Mouse (Mus musculus): ENCODE measurements around the gene Auts2.

Gene Auts2

GRCm38 (mm10) chr5:131869711-131870499 lies 673.2 kb downstream of the Auts2 start:
- DNase-seq: no peak

- no peak for DNase-seq
Observed at GRCm38 (mm10) chr5:131865200-131865599, 677.9 kb downstream of the Auts2 start.

- no peak for DNase-seq
Observed at GRCm38 (mm10) chr5:131857976-131858375, 685.2 kb downstream of the Auts2 start.

- DNase-seq: no peak
Observed at GRCm38 (mm10) chr5:131855358-131855757, 687.8 kb downstream of the Auts2 start.

GRCm38 (mm10) chr5:131851597-131852453 lies 691.3 kb downstream of the Auts2 start:
- DNase-seq: no peak

- no peak for DNase-seq
Observed at GRCm38 (mm10) chr5:131850632-131851335, 692.4 kb downstream of the Auts2 start.

GRCm38 (mm10) chr5:131849644-131850043 lies 693.5 kb downstream of the Auts2 start:
- no peak for DNase-seq

- DNase-seq: no peak
Observed at GRCm38 (mm10) chr5:131844519-131844800, 698.7 kb downstream of the Auts2 start.

GRCm38 (mm10) chr5:131843766-131844518 lies 699.2 kb downstream of the Auts2 start:
- peak; percentile 18 for DNase-seq

- no peak for DNase-seq
Observed at GRCm38 (mm10) chr5:131839657-131840315, 703.4 kb downstream of the Auts2 start.

GRCm38 (mm10) chr5:131839023-131839422 lies 704.1 kb downstream of the Auts2 start:
- no peak for DNase-seq

GRCm38 (mm10) chr5:131838064-131838463 lies 705.1 kb downstream of the Auts2 start:
- no peak for DNase-seq

GRCm38 (mm10) chr5:131836014-131836735 lies 707.0 kb downstream of the Auts2 start:
- no peak for DNase-seq

- DNase-seq: no peak
Observed at GRCm38 (mm10) chr5:131832891-131833876, 710.0 kb downstream of the Auts2 start.

- no peak for DNase-seq
Observed at GRCm38 (mm10) chr5:131830111-131830510, 713.0 kb downstream of the Auts2 start.

GRCm38 (mm10) chr5:131829248-131829647 lies 713.9 kb downstream of the Auts2 start:
- DNase-seq: no peak

- no peak for DNase-seq
Observed at GRCm38 (mm10) chr5:131828607-131829006, 714.5 kb downstream of the Auts2 start.

GRCm38 (mm10) chr5:131826362-131827261 lies 716.5 kb downstream of the Auts2 start:
- no peak for DNase-seq

- DNase-seq: no peak
Observed at GRCm38 (mm10) chr5:131825421-131825820, 717.7 kb downstream of the Auts2 start.
